Mouse (Mus musculus): ENCODE data around the gene Anks1b.

The Anks1b gene

DNA sequence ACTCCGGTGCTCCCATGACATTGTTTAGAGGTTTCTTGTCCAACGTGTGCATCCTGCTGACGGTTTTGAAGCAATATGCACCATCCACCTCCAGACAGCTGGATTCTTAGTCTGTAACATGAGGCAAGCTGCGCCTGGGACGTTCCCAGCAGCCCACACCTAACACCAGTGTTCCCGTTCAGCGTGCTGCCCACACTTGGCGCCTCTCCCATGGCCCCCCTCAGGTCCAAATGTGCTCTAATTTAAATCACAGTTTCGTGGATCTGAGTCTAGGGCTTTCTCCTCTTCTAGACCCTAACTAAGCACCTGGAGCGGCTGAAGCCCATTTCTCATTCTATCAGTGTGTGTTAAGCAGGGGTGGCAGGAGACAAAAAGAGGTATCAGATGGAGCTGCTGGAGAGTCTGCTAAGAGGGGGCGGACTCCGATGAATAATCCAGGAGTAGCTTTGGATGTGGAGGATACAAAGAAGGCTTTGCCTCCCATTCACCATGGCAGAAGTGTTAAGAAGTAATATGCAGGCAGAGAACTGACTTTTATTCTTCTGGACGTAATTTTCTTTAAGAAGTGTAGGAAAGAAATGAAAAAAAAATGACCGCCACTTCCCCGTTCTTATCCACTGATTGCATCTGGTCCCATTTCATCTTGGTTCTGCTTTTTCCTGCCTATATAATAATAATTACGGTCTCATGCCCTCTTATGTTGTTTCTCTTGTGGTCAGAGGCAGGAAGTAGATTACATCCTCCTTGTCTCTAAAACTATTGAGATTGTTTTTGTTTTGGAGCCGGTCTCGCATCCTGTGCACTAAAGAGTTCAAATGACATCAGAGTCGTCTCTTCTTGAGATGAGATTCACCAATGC lies 986.6 kb downstream of the Anks1b start:
- no peak for DNase-seq (ENCODE audit: low spot score in 2 of 2)

DNA sequence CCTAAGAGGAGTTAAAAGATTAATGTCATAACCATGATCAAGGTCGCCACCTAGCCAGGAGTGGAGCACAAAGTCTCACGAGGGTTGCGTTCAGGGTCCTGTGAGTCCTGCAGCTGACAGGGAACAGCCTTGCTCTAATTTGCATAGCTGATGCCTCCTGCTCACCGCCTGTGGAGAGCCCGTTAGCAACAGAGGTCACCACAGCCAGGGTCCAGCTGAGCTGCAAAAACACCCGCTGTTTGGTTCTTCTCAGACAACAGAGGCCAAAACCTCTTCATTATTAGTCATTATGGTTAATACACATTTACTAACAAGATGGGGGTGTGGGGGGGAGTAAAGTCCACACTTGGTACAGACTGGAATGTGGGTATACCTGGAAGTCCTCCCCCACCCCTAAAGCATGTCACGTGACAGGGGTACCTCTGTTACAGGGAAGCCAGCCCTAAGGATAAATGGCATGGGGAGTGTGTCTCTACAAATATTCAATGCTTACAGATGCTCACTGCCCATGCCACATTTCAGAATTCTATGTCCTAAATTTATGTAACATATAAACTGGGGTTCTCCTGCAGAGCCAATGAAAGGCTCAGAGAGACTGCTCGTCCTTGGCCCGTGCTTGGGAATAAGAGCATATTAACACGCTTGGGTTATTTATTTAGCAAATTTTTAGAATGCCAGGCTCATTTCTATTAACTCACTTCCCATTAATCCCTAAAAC lies 990.7 kb downstream of the Anks1b start:
- DNase-seq (ENCODE audit: low spot score in 2 of 2) = no peak

DNA sequence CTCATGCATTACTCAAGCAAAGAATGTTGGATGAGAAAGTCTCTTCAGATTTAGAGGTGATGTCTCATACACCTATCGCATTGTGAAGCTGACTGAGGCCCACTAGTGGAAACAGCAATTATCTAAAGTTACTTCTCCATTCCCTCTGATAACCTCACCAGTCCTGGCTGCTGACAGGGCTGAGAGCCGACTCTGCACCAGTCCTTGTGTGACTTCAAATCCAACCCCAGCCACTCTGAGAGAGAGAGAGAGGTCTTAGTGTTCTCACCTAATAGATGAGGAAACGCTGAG lies 991.2 kb downstream of the Anks1b start:
- no peak for DNase-seq (ENCODE audit: low spot score in 2 of 2)

DNA sequence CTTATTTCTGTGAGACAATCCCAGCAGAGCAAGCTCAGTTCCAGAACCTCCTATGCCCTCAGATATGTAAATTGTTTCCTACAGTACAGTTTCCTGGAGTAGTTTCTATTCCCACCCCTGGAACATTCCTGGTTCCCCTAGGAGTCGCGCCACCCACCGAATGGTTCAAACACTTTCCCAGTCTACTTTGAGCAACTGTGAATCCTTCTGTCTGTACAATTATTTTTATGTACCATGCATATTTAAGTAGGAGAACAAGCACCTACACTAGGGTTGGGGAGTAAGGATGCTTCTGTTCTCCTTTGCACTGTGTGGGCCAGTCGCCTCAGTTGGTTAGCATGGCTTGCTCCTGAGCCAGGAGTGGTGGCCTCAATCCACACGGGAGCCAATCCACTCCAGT lies 999.9 kb downstream of the Anks1b start:
- DNase-seq (ENCODE audit: low spot score in 2 of 2) = no peak

DNA sequence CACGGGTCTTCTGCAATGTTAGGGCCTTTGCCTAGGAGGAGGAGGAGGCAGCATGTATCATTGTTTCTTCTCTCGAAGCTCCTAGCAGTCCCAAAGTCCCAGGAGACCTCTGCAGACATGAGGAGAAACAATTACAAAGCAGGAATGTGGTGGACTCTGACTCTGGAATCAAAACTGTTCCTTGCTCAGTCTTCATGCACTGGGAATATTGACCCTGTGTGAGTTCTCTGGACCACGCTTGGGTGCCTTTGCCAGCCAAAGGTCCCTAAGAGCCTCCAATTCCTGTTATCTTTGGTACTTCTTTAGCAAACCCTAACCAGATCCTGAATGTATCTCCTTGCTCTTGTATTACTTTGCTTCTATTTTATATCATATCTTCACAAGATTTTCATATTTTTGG lies 1000.9 kb downstream of the Anks1b start:
- no peak for DNase-seq (ENCODE audit: low spot score in 2 of 2)

DNA sequence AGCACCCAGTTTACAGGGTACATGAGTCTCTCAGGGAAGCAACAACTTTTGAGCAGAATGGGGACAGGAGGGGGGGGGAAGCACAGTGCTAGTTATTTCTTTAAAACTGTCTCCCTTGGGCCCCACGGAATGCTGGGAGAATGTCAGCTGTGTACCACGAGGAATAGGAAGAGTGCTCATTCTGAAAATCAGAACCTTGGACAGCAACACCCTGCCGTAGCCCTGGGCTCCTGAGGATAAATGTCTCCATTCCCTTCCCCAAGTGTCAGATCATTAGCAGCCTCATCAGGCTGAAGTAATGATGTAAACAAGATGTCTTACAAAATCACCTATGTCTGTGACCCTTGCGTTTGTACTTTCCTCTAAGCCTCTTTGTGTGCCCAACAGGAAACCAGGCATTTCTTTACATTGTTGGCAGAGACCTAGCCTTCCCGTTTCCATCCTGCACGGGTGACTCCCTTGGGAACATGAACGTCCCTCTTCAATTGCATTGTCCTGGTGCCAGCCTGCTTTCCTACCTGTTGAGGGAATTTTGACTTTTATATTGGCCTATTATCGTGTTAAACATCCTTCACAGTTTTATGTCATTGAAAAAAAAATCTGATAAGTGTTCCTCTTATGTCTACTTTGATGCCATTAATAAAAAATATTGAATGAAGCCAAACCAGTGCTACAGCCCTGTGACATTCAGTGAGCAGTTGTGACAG lies 1007.7 kb downstream of the Anks1b start:
- no peak for DNase-seq (ENCODE audit: low spot score in 2 of 2)

DNA sequence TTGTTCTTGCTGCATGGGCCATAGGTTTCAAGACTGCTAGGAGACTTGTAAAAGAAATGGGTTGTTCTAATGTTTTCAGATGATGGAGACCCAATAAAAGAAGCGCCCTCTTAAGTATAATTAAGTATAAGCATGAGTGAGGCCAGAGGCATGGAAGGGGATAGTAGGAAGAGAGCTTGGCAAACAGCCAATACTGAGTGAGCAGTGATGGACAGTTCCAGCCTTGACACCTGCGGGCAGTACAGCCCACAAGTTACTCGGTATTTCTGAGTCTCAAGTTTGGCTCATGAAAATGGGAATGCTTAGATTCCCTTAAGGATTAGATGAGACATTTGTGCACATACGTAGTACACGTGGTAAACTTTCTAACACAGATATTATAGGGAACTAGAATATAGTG lies 1016.3 kb downstream of the Anks1b start:
- DNase-seq (ENCODE audit: low spot score in 2 of 2) = no peak

DNA sequence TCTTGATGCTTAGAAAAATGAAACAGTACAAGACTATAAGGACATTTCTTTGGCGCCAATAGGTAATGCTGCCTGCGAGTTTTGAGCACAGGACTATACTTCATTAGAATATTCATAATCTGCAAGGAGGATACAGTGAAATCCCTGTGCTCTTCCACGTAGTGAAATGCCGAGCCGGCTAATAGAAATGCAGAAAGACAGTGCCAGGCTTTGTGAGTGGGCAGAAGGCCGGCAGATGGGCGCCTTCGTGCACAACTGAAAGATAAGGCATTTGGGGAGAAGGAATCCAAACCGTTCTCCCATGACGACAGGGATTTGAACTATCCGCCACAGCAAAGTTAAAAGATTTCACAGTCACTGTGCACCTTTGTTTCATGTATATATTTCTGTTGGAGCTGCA lies 1019.4 kb downstream of the Anks1b start:
- DNase-seq (ENCODE audit: low spot score in 2 of 2) = no peak

DNA sequence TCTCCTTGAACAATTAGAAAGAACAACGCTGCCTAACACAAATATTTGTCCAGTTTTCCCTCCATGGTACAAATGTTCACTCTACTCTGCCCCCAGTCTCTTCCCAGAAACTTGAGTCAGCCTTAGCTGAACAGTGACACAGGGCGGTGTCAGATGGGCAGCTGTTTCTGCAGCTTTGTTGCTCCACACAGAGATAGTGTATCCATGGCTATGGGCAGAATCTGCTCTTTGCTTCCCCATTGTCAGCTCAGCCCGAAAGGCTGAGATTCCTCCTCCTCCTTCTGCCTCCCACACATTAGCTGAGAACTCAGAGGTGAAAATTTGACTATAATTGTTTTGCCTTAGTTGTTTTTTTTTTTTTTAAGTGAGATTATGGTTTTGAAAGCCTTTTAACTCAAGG lies 1024.6 kb downstream of the Anks1b start:
- DNase-seq (ENCODE audit: low spot score in 2 of 2) = peak in 1 of 2 experiments; percentile 9

DNA sequence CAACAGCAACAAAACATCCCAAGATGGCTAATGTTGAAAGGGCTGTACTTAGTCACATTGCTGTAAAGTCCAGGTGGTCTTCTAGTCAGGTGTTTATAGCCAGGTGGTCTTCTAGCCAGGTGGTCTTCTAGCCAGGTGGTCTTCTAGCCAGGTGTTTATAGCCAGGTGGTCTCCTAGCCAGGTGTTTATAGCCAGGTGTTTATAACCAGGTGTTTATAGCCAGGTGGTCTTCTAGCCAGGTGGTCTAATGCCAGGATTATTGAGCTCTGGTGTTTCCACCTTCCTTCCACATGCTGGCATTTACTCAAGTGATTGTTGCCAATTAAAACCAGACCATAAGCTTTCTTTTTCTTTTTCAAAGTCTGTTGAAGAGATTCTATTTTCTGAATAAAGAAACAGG lies 1030.9 kb downstream of the Anks1b start:
- no peak for DNase-seq (ENCODE audit: low spot score in 2 of 2)

DNA sequence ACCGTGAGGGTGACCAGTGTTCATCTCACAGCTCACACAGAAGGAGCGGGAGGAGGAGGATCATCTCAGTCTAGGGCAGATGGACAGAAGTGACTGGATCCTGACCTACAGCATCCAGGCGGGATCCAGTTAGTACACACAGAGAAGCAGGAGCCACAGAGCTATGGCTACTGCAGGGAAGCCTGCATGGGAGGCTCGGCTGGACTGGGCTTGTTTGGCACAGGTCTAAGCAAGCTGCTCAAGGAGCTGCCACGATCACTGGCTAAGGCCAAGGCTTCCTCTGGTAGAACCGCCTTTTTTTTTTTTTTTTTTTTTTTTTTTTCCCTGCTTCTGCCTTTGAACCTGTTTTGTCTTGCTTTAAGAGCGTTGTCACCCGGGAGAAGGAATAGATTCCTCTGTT lies 1034.1 kb downstream of the Anks1b start:
- no peak for DNase-seq (ENCODE audit: low spot score in 2 of 2)

DNA sequence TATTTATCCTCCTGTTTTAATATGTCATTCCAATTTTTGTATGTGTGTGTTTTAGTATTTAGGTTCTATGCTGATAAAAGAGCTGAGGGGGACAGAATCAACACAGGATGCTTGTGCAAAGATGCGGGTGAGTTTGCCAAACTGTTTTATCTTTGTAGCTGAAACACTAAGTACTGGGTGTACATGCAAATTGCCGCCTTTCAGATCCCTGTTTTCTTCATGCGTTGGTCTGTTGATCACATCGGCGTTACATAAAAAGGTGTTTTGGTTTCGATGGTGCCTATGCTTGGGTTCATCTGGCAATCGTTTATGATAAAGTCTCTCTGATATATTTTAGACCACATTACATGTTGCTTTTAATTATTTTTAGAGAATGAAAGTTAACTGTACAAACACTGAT lies 1050.2 kb downstream of the Anks1b start:
- DNase-seq (ENCODE audit: low spot score in 2 of 2) = no peak

DNA sequence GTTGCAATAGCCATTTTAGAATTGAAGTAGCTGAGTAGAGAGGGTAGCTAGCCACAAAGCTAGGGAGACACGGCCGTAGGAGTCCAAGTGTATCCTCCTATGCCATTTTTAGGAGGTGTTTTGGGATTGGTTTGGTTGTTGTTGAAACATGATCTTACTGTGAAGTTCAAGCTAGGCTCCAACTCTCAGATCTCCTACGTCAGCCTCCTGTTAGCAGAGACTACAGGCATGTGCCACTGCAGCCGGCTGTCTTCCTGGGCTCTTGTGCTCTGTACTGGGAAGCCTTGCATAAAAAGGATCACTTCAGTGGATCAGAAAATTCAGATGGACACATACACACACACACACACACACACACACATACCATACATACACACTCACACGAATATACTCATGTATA lies 1059.8 kb downstream of the Anks1b start:
- no peak for DNase-seq (ENCODE audit: low spot score in 2 of 2)

DNA sequence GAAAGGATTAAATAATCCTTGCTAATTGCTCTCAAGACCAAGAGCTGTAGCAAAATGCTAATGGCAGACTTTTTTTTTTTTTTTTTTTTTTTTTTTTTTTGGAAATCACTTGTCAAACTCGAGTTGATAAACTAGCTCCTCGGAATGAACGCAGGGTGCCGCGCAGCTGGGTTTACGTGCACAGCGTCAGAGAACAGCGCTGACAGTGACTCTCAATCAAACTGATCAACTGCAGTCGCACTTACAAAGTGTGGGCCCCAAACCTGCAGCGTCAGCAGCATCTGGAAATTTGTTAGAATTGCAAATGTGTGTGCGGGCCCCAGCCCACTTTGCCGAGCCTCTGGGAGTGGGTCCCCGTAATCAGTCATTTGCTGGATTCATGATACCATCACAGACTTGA lies 1061.4 kb downstream of the Anks1b start:
- no peak for DNase-seq (ENCODE audit: low spot score in 2 of 2)

DNA sequence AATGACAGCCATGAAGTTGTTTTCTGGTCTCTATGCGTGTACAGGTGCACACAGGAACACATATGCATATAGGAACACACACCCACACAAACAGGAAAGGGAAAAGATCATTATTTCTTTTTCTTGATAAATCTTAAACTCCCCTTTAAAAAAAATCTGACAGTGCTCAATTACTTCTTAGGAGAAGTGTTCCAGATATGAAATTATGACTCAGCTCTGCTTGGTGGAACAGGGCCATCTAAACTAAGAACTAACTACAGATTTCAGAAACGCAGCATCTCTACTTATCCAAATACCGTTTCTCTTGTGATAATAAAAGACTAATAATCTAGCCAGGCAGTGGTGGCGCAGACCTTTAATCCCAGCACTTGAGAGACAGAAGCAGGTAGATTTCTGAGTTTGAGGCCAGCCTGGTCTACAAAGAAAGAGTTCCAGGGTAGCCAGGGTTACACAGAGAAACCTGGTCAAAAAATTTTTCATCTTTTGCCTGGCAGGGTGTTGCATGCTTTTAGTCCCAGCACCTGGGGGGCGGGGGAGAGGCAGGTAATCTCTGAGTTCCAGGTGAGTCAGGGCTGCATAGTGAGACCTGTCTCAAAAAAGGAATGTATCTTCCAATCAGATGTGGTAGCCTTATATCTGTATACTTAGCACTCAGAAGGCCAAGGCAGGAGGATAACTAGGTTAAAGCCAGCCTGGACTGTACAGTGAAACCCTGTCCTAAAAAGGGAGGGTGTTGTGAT lies 1064.6 kb downstream of the Anks1b start:
- DNase-seq (ENCODE audit: low spot score in 2 of 2) = no peak

DNA sequence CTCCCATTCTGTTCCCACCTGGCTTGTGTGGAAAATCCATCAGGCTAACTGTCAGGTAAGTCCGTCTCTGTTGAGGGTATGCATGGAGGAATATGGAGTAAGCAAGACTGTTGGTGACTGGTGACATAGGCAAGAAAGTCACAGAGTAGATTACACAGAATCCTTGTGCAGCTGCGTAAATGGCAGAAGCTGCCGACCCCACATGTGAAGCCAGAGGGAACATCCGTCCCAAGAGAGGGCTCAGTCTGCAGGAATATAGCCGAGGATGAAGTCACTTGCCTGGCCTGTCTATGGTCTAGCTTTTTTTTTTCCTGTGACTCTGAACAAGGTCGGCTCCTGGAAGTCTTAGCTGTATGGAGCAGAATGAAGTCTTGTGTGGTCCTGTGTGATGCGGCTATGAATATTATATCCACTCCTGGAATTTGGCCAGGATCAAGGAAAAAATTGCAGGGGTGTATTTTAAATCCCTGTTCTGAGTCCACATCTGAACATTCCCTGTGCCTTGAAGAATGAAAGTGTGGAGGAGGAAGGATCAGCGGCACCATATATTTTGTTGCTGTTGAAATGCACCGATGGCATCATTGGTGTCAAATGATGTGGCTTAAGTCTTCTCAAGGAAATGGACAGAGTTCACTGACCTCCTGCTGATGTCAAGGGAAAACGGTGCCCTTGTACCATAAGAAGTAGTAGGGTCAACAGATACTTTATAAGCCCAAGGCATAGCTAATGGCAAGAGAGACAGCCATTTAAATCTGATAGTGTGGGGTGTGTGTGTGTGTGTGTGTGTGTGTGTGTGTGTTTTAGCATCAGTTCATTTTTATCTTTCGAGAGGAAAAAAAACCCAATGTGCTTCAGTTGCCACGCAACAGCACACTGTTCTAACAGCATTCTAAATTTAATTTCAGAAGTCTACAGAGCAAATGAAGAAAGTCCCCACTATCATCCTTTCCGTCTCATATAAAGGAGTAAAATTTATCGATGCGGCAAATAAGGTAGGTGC lies 1067.5 kb downstream of the Anks1b start:
- DNase-seq (ENCODE audit: low spot score in 2 of 2) = peak; percentile 68 to 72

DNA sequence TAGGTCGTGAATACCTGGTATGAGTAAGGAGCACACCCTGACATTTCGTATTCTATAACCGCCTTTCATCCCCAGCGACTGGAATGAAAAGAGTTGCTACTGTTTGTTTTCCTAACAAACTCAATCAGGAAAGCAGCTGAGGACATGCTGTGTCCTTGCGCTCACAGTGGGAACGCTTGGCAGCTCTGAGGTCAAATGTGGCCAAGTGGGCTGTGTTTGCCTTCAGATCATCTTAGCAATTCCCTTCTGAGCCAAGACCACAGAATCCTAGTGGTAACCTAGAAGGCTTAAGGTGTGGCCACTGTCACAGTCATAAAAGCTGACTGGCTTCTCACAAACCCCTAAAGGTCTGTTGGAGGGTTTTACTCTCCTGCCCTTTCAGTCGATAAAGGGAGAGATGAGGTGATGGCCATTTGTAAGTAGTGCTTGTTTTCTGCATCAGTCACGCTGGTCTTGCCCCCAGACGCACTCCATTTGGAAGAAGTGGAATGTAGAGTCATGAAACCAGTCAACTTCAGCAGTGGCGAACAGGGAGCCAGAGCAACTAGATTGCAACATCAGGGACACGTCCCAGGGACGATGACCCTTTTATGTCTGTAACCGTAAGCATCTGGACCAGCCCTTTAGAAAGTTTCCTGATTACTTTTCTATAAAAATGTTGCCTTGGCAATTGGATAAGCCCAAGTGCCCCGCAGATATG lies 1068.8 kb downstream of the Anks1b start:
- peak; percentile 60 to 75 for DNase-seq (ENCODE audit: low spot score in 2 of 2)

DNA sequence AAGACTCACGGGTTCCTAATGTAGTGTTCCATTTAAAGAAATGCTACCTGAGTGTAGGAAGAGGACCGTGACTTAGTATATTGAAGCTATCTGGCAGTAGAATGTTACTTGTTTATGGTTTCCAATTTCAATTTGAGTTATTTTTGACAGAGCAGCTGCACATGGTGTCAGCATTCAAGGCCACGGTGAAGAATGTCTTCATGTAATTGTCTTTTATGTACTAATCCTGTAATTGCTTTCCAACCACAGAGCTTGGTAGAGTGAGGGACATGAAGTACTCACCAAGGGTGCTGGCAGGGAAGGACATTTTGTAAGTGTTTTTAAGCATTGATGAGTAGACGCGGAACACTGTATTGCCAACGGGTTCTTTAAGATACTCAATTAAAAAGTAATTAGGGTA lies 1073.7 kb downstream of the Anks1b start:
- no peak for DNase-seq (ENCODE audit: low spot score in 2 of 2)

DNA sequence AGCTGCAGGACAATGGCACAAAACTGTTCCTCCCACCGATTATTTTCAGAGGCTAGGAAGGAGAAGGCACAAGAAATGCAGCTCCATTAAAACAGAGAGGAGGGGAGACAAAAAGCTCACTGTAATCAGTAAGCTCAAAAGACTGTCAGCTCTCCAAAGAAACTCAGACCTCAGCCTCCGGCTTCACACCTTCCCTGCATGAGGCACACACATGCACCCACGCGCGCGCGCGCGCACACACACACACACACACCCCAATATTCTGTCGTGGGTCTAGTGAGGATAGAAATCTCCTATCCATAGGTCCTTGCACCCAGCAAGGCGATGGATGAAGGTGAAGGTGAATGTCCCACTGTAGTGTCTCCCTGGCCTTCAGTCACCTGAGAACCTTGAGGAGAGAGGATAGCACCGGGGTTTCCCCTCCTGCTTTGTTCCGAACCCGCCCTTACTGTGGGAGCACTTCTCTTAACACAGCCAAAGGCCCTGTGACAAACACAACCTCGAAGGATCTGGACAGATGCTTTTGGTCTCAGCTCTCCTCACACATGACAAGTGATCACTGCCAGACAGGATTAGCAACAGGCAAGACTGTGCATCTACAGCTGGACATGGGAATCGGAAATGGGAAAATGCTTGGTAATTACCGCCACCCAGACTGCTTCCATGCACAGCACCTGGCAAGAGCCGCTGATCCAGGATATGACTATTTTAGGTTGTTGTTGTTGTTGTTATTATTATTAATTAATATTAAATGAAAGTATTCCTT lies 1074.5 kb downstream of the Anks1b start:
- no peak for DNase-seq (ENCODE audit: low spot score in 2 of 2)
